Mouse (Mus musculus): ENCODE results near the gene Fyco1.

- no peak for TF ChIP-seq CTCF (IDR thresholded peaks at IDR 0.05; ENCODE audit: low read depth, low read length)
- TF ChIP-seq POLR2A (IDR thresholded peaks at IDR 0.05; ENCODE audit: insufficient read depth, low read length): no peak
- no peak for TF ChIP-seq EP300 (IDR thresholded peaks at IDR 0.05; ENCODE audit: insufficient read depth, low read depth, low read length)
Observed at GRCm38 (mm10) chr9:123801527-123801926, 50.2 kb downstream of the Fyco1 start.

Data from ES-Bruce4 (cell line).